Mouse (Mus musculus): ENCODE measurements at regions not wholly inside any gene's neighbourhood (a gene's known extent, or its start where the extent isn't known, plus 50 kb on each side); places are given as distances from the start of the nearest gene placed in this dataset.

GRCm38 (mm10) chr5:43138931-43139486, 94.0 kb upstream of the Cpeb2 start:
- no peak for DNase-seq

DNA sequence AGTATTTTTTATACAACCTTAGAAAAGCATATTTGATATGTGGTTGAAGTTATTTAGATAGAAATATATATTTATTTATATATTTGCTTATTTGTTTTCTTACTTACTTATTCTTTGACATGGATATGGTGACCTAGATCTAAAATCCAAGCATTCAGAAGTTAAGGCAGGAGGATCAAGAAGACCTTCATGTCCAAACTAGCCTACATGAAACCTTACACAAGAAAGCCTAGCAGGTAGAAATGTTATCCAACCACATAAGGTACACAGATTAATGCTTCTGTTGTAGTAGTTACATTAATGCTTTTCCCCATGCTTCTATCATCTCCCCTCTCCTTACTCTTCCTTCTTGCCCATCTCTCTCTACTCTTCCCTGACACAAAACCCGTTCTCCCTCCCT, 93.2 kb upstream of the Cpeb2 start:
- no peak for DNase-seq

DNA sequence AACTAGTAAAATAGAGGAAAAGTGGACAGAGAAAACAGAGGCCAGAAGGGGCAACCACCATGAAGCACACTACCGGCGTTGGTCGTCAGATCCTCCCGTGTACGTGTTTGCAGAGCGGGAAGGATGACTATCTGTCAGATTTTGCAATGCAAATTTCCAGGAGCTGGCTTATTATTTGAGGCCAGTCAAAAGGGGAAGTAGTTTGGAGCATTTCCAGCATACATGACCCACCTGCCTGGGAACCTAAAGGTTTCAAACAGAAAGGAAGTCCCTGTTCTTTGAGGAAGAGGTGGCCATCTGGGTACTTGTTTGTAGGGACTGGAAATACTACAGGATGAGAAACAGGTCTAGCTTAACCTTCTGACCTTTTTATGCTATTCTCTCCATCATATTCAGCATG, 87.0 kb upstream of the Cpeb2 start:
- DNase-seq, result no peak

DNA sequence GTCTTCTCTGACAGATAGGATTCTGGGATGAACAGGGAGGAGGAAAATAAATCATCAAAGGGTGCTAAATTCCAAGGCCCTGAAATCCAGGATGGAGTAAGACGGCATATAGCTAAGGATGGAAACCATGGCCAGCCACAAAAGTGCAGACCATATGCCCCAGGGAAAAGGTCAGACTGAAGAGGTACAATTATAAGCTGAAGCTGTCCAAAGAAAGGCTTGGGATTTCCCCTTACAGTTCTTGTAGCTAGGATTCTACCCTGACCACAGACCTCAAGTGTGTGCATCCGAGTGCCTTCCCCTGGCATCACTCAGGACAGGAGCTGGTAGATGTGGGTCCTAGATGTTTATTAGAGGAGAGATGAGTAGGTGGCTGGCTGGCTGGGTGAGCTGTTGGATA, 86.0 kb upstream of the Cpeb2 start:
- DNase-seq, result no peak

DNA sequence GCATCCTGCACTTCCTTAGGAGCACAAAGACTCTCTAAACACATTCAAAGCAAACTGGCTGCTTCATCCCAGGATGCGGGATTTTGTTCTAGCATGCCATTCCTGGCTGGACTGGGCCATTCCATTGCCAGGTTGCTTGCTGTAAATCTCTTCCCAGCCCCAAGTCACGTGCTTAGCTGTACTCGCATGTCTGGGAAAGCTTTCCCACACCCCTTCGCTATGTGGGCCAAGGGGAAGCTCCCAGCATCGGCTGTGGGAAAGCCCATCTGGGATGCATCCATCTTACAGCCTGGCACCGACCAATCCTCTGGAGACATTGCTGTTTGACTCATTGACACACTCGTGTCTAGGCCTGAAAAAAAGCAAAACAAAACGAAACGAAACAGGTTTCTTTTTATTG, 84.5 kb upstream of the Cpeb2 start:
- no peak for DNase-seq

GRCm38 (mm10) chr5:43149559-43149958, 83.4 kb upstream of the Cpeb2 start:
- no peak for DNase-seq

- no peak for DNase-seq
Observed at GRCm38 (mm10) chr5:43151099-43151774, 81.7 kb upstream of the Cpeb2 start.

DNA sequence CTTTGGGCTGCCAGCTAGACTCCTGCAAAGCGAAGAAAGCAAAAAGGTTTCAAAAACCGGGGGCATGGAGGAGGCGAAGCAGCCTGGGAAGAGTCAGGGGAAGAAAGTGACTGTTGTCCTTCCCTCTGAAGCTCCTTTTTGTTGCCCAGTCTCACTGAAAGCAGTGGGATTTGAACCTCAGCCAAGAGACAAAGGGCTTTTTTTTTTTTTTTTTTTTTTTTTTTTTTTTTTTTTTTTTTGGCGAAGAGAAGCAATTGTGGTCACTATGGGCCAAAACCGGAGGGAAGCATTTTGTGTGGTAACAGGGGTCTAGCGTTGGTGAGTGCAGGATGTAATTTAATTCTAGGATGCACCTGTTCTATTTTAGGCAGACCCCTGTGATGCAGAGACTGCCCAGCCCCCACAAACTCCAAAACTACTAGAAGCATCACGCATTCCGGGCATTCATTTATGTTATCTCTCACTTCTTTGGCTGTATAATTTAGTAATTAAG, 80.8 kb upstream of the Cpeb2 start:
- DNase-seq, result no peak

GRCm38 (mm10) chr5:43152881-43153280, 80.1 kb upstream of the Cpeb2 start:
- no peak for DNase-seq

DNA sequence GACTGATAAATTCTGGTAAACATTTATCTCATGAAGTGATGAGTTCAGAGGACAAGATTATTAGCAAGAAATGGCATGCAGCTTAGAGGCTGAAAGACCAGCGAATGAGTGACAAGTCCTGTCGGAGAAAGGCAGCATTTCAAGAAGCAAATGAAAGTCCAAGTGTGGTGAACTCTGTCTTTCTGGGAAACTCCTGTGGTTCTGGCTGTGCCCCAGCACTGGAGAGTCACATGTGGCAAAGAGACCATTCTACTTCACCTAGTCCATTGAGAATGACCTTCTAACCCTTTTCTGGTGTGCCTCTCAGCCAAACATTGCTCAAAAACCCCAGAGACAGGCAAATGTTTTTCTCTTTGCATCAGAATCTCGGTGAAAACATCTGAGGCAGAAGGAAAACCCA, 76.2 kb upstream of the Cpeb2 start:
- DNase-seq, result no peak

DNA sequence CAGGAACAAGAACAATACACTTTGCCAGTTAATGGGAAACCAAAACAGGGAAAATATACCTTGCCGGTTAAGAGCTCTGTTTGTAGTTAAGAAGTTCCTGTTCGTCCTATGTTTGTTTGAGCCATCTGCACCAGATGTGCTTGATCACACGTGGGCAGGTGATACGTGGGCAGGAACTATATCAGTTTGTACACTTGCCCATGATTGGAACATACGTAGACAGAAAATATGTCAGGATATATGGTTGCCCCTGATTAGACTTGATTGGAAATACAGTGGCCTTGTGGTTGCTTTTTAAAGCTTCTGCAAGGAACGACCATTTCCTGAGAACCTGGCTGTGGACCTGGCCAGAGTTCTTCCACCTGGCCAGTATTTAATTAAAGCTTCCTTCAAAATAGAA, 72.8 kb upstream of the Cpeb2 start:
- DNase-seq, result no peak

GRCm38 (mm10) chr5:43181475-43181874, 51.5 kb upstream of the Cpeb2 start:
- DNase-seq, result no peak
